Mouse (Mus musculus) embryonic facial prominence, embryonic 14.5 days (tissue): ENCODE data around the gene Lamtor4. TPM values are rescaled to one million over a fixed set of nuclear protein-coding genes. Genes with fewer than 3 reads are reported as not detected.

ENCODE experiments used
- ATAC-seq: fragments of 200-750 bp; cut with Nextera tagmentation; 2 replicates; pipeline ENCODE4 v1.8.0; 2017; ENCODE audit warnings: low read depth, moderate number of reproducible peaks, moderate TSS enrichment
- DNase-seq: peaks from one replicate; pipeline ENCODE4 v3.0.0-alpha.2; 2015; ENCODE audit warnings: low spot score
- H3K27ac ChIP-seq: fragments of 300-500 bp; sonication (generic); replicated peaks from 2 replicates; pipeline ENCODE4 v1.5.1; 2014; ENCODE audit warnings: low read depth, mild to moderate bottlenecking, low read length, moderate library complexity
- H3K27me3 ChIP-seq: fragments of 300-500 bp; sonication (generic); replicated peaks from 2 replicates; pipeline ENCODE4 v1.6.1; 2014; ENCODE audit warnings: low read length; ENCODE audit not compliant: control insufficient read depth, insufficient read depth
- H3K36me3 ChIP-seq: fragments of 300-500 bp; sonication (generic); 2 replicates; pipeline ENCODE4 v1.6.1; 2014; ENCODE audit warnings: low read length, mixed read lengths; ENCODE audit not compliant: control insufficient read depth, insufficient read depth
- H3K4me1 ChIP-seq: fragments of 300-500 bp; sonication (generic); 2 replicates; pipeline ENCODE4 v1.6.1; 2014; ENCODE audit warnings: antibody characterized with exemption, low read length; ENCODE audit not compliant: control insufficient read depth, insufficient read depth
- H3K4me2 ChIP-seq: fragments of 300-500 bp; sonication (generic); 2 replicates; pipeline ENCODE4 v1.6.1; 2014; ENCODE audit warnings: low read depth, mild to moderate bottlenecking, low read length, moderate library complexity, mixed read lengths
- H3K4me3 ChIP-seq: fragments of 300-500 bp; sonication (generic); 2 replicates; pipeline ENCODE4 v1.5.1; 2014; ENCODE audit warnings: low read depth, mild to moderate bottlenecking, low read length
- H3K9ac ChIP-seq: fragments of 300-500 bp; sonication (generic); 2 replicates; pipeline ENCODE4 v1.6.1; 2014; ENCODE audit warnings: low read depth, mild to moderate bottlenecking, low read length, moderate library complexity, mixed read lengths
- H3K9me3 ChIP-seq: fragments of 300-500 bp; sonication (generic); 2 replicates; pipeline ENCODE4 v1.6.1; 2016; ENCODE audit warnings: low read length; ENCODE audit not compliant: control insufficient read depth
- WGBS: fragments of 180-500 bp; shearing (Covaris S2); extraction: QIAGEN DNeasy Blood & Tissue Kit; methylation state at CpG from one replicate; pipeline ENCODE4 v1.1.7; 2014; 5-methylcytosine and 5-hydroxymethylcytosine counted together
- polyA plus RNA-seq: library from polyadenylated mRNA; unstranded; fragments of >200 nt; fragmentation: Nextera tagmentation; extraction: Ambion mirVana; gene quantifications from 2 replicates; pipeline ENCODE4 v1.2.1, GENCODE M21; 2014

Gene Lamtor4
- polyA plus RNA-seq, 1 experiment from 2014 or later: 71.7 TPM

GRCm38 (mm10) chr5:138291638-138292037 is 36.4 kb downstream of the Lamtor4 start:
- Histone ChIP-seq H3K4me1 (no peaks in the 10 kb centered on the region), H3K27me3 (no peaks in the 10 kb centered on the region), H3K36me3 (no peaks in the 10 kb centered on the region), H3K4me2 (no peak overlapping the region), H3K9me3 (no peaks in the 10 kb centered on the region), H3K9ac (no peak overlapping the region), H3K4me3 (no peak overlapping the region), H3K27ac (no peak overlapping the region)
- WGBS: 83% methylated on average over 1 of the region's 1 CpGs
- ATAC-seq: no peak
- DNase-seq: no peak

DNA sequence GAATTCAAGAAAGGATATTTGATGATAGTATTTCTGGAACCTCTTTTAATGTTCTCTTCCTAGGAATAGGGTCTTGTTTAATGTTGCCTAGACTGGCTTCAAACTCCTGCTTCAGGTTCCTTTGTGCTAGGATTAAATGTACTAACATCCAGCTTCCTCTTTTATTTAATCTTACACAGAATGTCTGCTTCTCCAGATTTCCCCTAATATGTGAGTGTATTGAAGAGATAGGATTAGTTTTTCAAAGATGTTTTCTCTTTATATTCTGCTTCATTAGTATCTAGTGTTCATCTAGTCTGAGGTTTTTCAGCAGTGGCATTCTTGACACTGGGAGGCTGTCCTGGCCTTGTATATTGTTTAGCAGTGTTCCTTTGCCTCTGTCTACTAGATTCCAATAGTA is 38.9 kb downstream of the Lamtor4 start:
- H3K27me3 ChIP-seq: no peaks in the 10 kb centered on the region
- ATAC-seq (no peak), DNase-seq (no peak)
- no peaks in the 10 kb centered on the region for H3K9me3 ChIP-seq
- no peaks in the 10 kb centered on the region for H3K36me3 ChIP-seq
- H3K4me1 ChIP-seq: no peaks in the 10 kb centered on the region
- no peak overlapping the region for H3K27ac ChIP-seq
- no peak overlapping the region for H3K4me2 ChIP-seq
- H3K9ac ChIP-seq: no peak overlapping the region
- no peak overlapping the region for H3K4me3 ChIP-seq

- Histone ChIP-seq H3K9me3 (no peaks in the 10 kb centered on the region), H3K4me1 (no peaks in the 10 kb centered on the region), H3K27me3 (no peaks in the 10 kb centered on the region), H3K27ac (no peak overlapping the region), H3K4me2 (no peak overlapping the region), H3K36me3 (no peaks in the 10 kb centered on the region), H3K4me3 (no peak overlapping the region), H3K9ac (no peak overlapping the region)
- DNase-seq (no peak), ATAC-seq (no peak)
- WGBS: 82% methylated on average over 2 of the region's 2 CpGs
Observed at GRCm38 (mm10) chr5:138299613-138300012, 44.3 kb downstream of the Lamtor4 start.

Other genes starting within 250 kb of the Lamtor4 start
- gene Smok3a, start 234.2 kb upstream of the Lamtor4 start, polyA plus RNA-seq: not detected in 2 replicates
- gene Smok3b, start 234.1 kb upstream of the Lamtor4 start, polyA plus RNA-seq: not detected in 2 replicates
- not detected in 2 replicates for gene Smok3c, start 202.3 kb upstream of the Lamtor4 start, polyA plus RNA-seq
- gene Zkscan1, start 170.4 kb upstream of the Lamtor4 start, polyA plus RNA-seq: 23.5 and 25.8 TPM in 2 replicates
- 52.8 and 63.5 TPM in 2 replicates for gene Zscan21, start 138.6 kb upstream of the Lamtor4 start, polyA plus RNA-seq
- gene Zfp113, start 99.7 kb upstream of the Lamtor4 start, polyA plus RNA-seq: 11.6 and 13.4 TPM in 2 replicates
- gene Cops6, start 94.4 kb upstream of the Lamtor4 start, polyA plus RNA-seq: 233 and 264 TPM in 2 replicates
- gene Ap4m1, start 83.5 kb upstream of the Lamtor4 start, polyA plus RNA-seq: 17.5 and 18.9 TPM in 2 replicates
- 120 and 138 TPM in 2 replicates for gene Mcm7, start 83.1 kb upstream of the Lamtor4 start, polyA plus RNA-seq
- gene Taf6, start 68.0 kb upstream of the Lamtor4 start, polyA plus RNA-seq: 70.4 and 75.8 TPM in 2 replicates
- gene Cnpy4, start 68.0 kb upstream of the Lamtor4 start, polyA plus RNA-seq: 54.0 and 57.4 TPM in 2 replicates
- 7.4 and 7.5 TPM in 2 replicates for gene Mblac1, start 61.2 kb upstream of the Lamtor4 start, polyA plus RNA-seq
- gene Nxpe5, start 29.6 kb upstream of the Lamtor4 start, polyA plus RNA-seq: not detected in 2 replicates
- 5.6 and 5.8 TPM in 2 replicates for gene BC037034, start 8.6 kb downstream of the Lamtor4 start, polyA plus RNA-seq
- 2.5 and 3.5 TPM in 2 replicates for gene Gal3st4, start 17.4 kb downstream of the Lamtor4 start, polyA plus RNA-seq
- gene Gm43720, start 24.5 kb downstream of the Lamtor4 start, polyA plus RNA-seq: 0.09 and 0.10 TPM in 2 replicates
- 3.9 and 4.5 TPM in 2 replicates for gene Gpc2, start 24.5 kb downstream of the Lamtor4 start, polyA plus RNA-seq
- gene Stag3, start 24.8 kb downstream of the Lamtor4 start, polyA plus RNA-seq: 4.1 and 6.2 TPM in 2 replicates
- gene Pvrig, start 86.5 kb downstream of the Lamtor4 start, polyA plus RNA-seq: not detected in 2 replicates
- 27.2 and 35.2 TPM in 2 replicates for gene Zfp157, start 186.0 kb downstream of the Lamtor4 start, polyA plus RNA-seq